Comparison of ENCODE assay signal across 24 mouse cellular contexts in the genomic region with DNA sequence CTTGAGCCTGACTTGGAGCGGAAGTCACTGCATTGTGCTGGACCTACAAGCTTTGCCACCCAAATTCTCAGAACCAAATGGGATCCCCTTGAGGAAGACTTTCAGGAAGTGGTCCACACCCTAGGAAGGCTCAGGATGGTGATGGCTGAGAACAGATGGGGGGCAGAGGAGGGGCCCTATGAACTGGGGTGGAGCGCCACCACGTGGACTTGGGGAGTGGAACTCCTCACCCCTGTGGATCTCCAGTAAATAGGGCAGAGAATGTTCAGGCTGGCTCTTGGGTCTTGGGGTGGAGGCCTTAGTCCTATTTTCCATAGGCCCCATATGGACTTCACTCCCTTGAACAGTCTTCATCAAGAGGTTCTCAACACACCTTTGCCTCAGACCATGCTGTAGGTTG.
DNase-seq lines count a peak whose midpoint lies in the region; ATAC-seq and TF ChIP-seq lines count a peak whose summit lies in the region.
"Had no signal": no experiment of that assay in that cellular context is flagged by ENCODE, and none has a peak within 500 bp of the region (broad histone marks: within the 10 kb centered on the region; RNA-seq: fewer than 3 reads in every experiment).

No protein-coding gene starts in this region.

- H3K4me3 ChIP-seq in gastrocnemius, adult 2 months = no peak overlapping the region
- no peak overlapping the region for H3K4me3 ChIP-seq in kidney, postnatal 0 days (replicated peaks; ENCODE audit: low read depth, low read length)
- no peak overlapping the region for H3K4me3 ChIP-seq in thymus, adult 2 months (ENCODE audit: control insufficient read depth, insufficient read depth, low read length)
- H3K4me3 ChIP-seq: embryonic facial prominence, embryonic 10.5 days; megakaryocyte, embryonic 14.5 days; midbrain, embryonic 13.5 days had no signal

- H3K4me2 ChIP-seq in kidney, postnatal 0 days (ENCODE audit: low read length) = no peak overlapping the region
- H3K4me2 ChIP-seq: hindbrain, embryonic 14.5 days; midbrain, embryonic 13.5 days had no signal

- WGBS in kidney, postnatal 0 days = 57% methylated on average over 3 of the region's 3 CpGs
- WGBS in thymus, adult 2 months = 69% methylated on average over 3 of the region's 3 CpGs

- H3K27ac ChIP-seq in gastrocnemius, adult 2 months = no peak overlapping the region
- H3K27ac ChIP-seq in kidney, postnatal 0 days = no peak overlapping the region
- no peak overlapping the region for H3K27ac ChIP-seq in thymus, adult 2 months (ENCODE audit: control insufficient read depth, insufficient read depth, low read length)
- H3K27ac ChIP-seq: embryonic facial prominence, embryonic 10.5 days; hindbrain, embryonic 14.5 days; midbrain, embryonic 13.5 days had no signal

- peak; percentile 39 for TF ChIP-seq CTCF in gastrocnemius, adult 2 months (IDR thresholded peaks at IDR 0.05)
- 0 out of 2 replicates have a peak, but pooled peaks have one; percentile 24 for TF ChIP-seq CTCF in kidney, postnatal 0 days (IDR thresholded peaks at IDR 0.05; ENCODE audit: low read depth)
- TF ChIP-seq CTCF in thymus, adult 2 months (IDR thresholded peaks at IDR 0.05; ENCODE audit: borderline replicate concordance, control insufficient read depth, extremely low read depth, insufficient read depth, low read length, poor library complexity) = no peak

- no peaks in the 10 kb centered on the region for H3K36me3 ChIP-seq in kidney, postnatal 0 days (ENCODE audit: insufficient read depth, low read length)
- H3K36me3 ChIP-seq in thymus, adult 2 months (ENCODE audit: control insufficient read depth, insufficient read depth, low read length) = no peaks in the 10 kb centered on the region
- H3K36me3 ChIP-seq: embryonic facial prominence, embryonic 10.5 days; G1E; midbrain, embryonic 13.5 days had no signal

- intact Hi-C loops in gastrocnemius, adult 2 months (cut with DNase I) = loop anchor here (5.0 to 10.0 kb wide), 2 partner anchors 172 to 1316 kb away; a partner anchor contains a TSS

- no peak for TF ChIP-seq POLR2A in thymus, adult 2 months (IDR thresholded peaks at IDR 0.05; ENCODE audit: control insufficient read depth, extremely low read depth, insufficient read depth, low read length, poor library complexity)

- H3K9ac ChIP-seq in kidney, postnatal 0 days (ENCODE audit: low read depth, low read length) = no peak overlapping the region
- H3K9ac ChIP-seq: hindbrain, embryonic 14.5 days; midbrain, embryonic 13.5 days had no signal

- H3K4me1 ChIP-seq in kidney, postnatal 0 days (replicated peaks; ENCODE audit: insufficient read depth, low read length) = 0 out of 2 replicates have a peak, but pooled peaks cover 9% of the 10 kb centered on the region
- no peaks in the 10 kb centered on the region for H3K4me1 ChIP-seq in thymus, adult 2 months (replicated peaks; ENCODE audit: control insufficient read depth, insufficient read depth, low read length)
- H3K4me1 ChIP-seq: megakaryocyte, embryonic 14.5 days had no signal

- peaks cover 13% of the 10 kb centered on the region; the same call in 1 of the 2 replicates for H3K27me3 ChIP-seq in kidney, postnatal 0 days (ENCODE audit: insufficient read depth, low read length)
- H3K27me3 ChIP-seq in thymus, adult 2 months (ENCODE audit: control insufficient read depth, insufficient read depth, low read length) = no peaks in the 10 kb centered on the region
- H3K27me3 ChIP-seq: midbrain, embryonic 13.5 days; Patski had no signal

- no peaks in the 10 kb centered on the region for H3K9me3 ChIP-seq in kidney, postnatal 0 days (replicated peaks; ENCODE audit: low read length)
- H3K9me3 ChIP-seq: embryonic facial prominence, embryonic 10.5 days; midbrain, embryonic 13.5 days had no signal

- ATAC-seq in kidney, postnatal 0 days (replicated peaks; ENCODE audit: low FRiP score, low read depth) = no peak
- ATAC-seq: forebrain, embryonic 16.5 days; inflammation-experienced regulatory T-cells, adult 6 months; midbrain, embryonic 13.5 days; Patski had no signal

- DNase-seq in gastrocnemius, adult 2 months = no peak
- DNase-seq in gastrocnemius, postnatal 4 days (ENCODE audit: low spot score in 2 of 2) = no peak
- DNase-seq in kidney, postnatal 0 days (ENCODE audit: low spot score) = no peak
- no peak for DNase-seq in kidney, postnatal 10 days
- DNase-seq in thymus, adult 2 months = peak; percentile 24
- no peak for DNase-seq in thymus, adult 18-20 months
- DNase-seq in cerebellum, adult 18-20 months = no peak
- DNase-seq in right cerebral cortex, adult 18-20 months = no peak
- DNase-seq: adrenal gland, postnatal 36 days; cerebellum, adult 9-11 months; heart, postnatal 4 days; kidney, adult 18-20 months; lung, adult 2 months; lung, postnatal 36 days; right cerebral cortex, postnatal 14 days; spleen, adult 18-20 months had no signal
